Mouse (Mus musculus) heart, postnatal 0 days (tissue): ENCODE results near the gene Fgf22.

Source experiments
- CTCF ChIP-seq: IDR thresholded peaks from 2 replicates; pipeline ENCODE4 v1.5.1; 2016; ENCODE audit warnings: antibody characterized with exemption, control low read depth, low read depth
- EP300 ChIP-seq: IDR thresholded peaks from 2 replicates; pipeline ENCODE4 v1.6.1; 2016; ENCODE audit warnings: antibody characterized with exemption, low read depth

DNA sequence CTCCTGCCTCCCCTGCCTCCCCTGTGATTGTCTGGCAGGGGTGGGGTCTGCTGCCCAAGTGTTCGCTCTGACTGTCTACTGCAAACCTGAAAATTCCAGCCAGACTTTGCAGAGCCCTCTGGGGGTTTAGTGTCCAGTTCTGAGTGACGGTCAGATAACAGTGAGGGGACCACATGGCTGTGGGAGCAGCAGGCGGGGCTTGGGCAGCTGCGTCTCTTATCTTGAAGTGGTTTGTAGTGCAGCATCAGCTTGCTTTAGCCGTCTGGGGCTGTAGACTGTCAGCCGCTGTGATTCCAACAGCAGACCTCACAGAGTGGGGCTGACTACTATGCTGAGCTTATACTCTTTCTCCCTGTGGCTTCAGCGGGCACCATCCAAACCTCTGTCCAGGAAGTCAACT is 45.6 kb upstream of the Fgf22 start:
- TF ChIP-seq CTCF (no peak), EP300 (no peak)
